Mouse (Mus musculus) liver, embryonic 15.5 days (tissue): ENCODE measurements around the gene Pomt1. TPM values are rescaled to one million over a fixed set of nuclear protein-coding genes. Genes with fewer than 3 reads are reported as not detected.

Experiments used
- ATAC-seq: fragments of 200-750 bp; cut with Nextera tagmentation; 2 replicates; pipeline ENCODE4 v1.8.0; 2017; ENCODE audit warnings: moderate number of reproducible peaks, mild to moderate bottlenecking, moderate library complexity; ENCODE audit not compliant: insufficient read depth
- H3K27ac ChIP-seq: fragments of 300-500 bp; sonication (generic); replicated peaks from 2 replicates; pipeline ENCODE4 v1.5.1; 2015; ENCODE audit warnings: mild to moderate bottlenecking, inconsistent platforms
- H3K27me3 ChIP-seq: fragments of 300-500 bp; sonication (generic); 2 replicates; pipeline ENCODE4 v1.6.1; 2015; ENCODE audit warnings: mild to moderate bottlenecking, inconsistent platforms
- H3K36me3 ChIP-seq: fragments of 300-500 bp; sonication (generic); replicated peaks from 2 replicates; pipeline ENCODE4 v1.6.1; 2015; ENCODE audit warnings: moderate library complexity, mild to moderate bottlenecking, inconsistent platforms
- H3K4me1 ChIP-seq: fragments of 300-500 bp; sonication (generic); replicated peaks from 2 replicates; pipeline ENCODE4 v1.6.1; 2015; ENCODE audit warnings: inconsistent platforms
- H3K4me2 ChIP-seq: fragments of 300-500 bp; sonication (generic); 2 replicates; pipeline ENCODE4 v1.6.1; 2015; ENCODE audit warnings: moderate library complexity, mild to moderate bottlenecking, inconsistent platforms
- H3K4me3 ChIP-seq: fragments of 300-500 bp; sonication (generic); replicated peaks from 2 replicates; pipeline ENCODE4 v1.5.1; 2015; ENCODE audit warnings: mild to moderate bottlenecking, inconsistent platforms
- H3K9ac ChIP-seq: fragments of 300-500 bp; sonication (generic); 2 replicates; pipeline ENCODE4 v1.6.1; 2015; ENCODE audit warnings: moderate library complexity, mild to moderate bottlenecking, inconsistent platforms
- H3K9me3 ChIP-seq: fragments of 300-500 bp; sonication (generic); replicated peaks from 2 replicates; pipeline ENCODE4 v1.6.1; 2016; ENCODE audit warnings: inconsistent platforms
- WGBS: fragments of 180-500 bp; shearing (Covaris S2); methylation state at CpG from one replicate; pipeline ENCODE4 v1.1.7; 2015; ENCODE audit warnings: mixed read lengths; ENCODE audit not compliant: insufficient replicate concordance; 5-methylcytosine and 5-hydroxymethylcytosine counted together
- polyA plus RNA-seq: library from polyadenylated mRNA; unstranded; fragments of >200 nt; fragmentation: Nextera tagmentation; extraction: Ambion mirVana; gene quantifications from 2 replicates; pipeline ENCODE4 v1.2.1, GENCODE M21; 2015

Pomt1 gene
- polyA plus RNA-seq, 1 experiment from 2014 or later, result 11.9 TPM

- Histone ChIP-seq H3K4me3 (no peak overlapping the region), H3K36me3 (peaks cover 100% of the 10 kb centered on the region), H3K9ac (no peak overlapping the region), H3K9me3 (no peaks in the 10 kb centered on the region), H3K27ac (no peak overlapping the region), H3K27me3 (no peaks in the 10 kb centered on the region), H3K4me2 (no peak overlapping the region), H3K4me1 (no peaks in the 10 kb centered on the region)
- no peak for ATAC-seq
- WGBS, result 76% methylated on average over 10 of the region's 10 CpGs
Observed at GRCm38 (mm10) chr2:32222057-32222456, 14.3 kb upstream of the Pomt1 start.

GRCm38 (mm10) chr2:32235433-32235832, 957 bp upstream of the Pomt1 start:
- no peaks in the 10 kb centered on the region for H3K27me3 ChIP-seq
- H3K9ac ChIP-seq, result peak overlapping the region; percentile 80
- H3K4me1 ChIP-seq, result peaks cover 43% of the 10 kb centered on the region
- H3K9me3 ChIP-seq, result no peaks in the 10 kb centered on the region
- no peak for ATAC-seq
- H3K36me3 ChIP-seq, result peaks cover 46% of the 10 kb centered on the region
- H3K4me2 ChIP-seq, result peak overlapping the region; percentile 89
- H3K4me3 ChIP-seq, result peak overlapping the region; percentile 65
- 23% methylated on average over 7 of the region's 7 CpGs for WGBS
- H3K27ac ChIP-seq, result peak overlapping the region; percentile 86

- peak overlapping the region; percentile 89 for H3K4me2 ChIP-seq
- ATAC-seq, result peak; percentile 53
- no peaks in the 10 kb centered on the region for H3K27me3 ChIP-seq
- peak overlapping the region; percentile 86 for H3K27ac ChIP-seq
- H3K4me1 ChIP-seq, result peaks cover 43% of the 10 kb centered on the region
- peaks cover 45% of the 10 kb centered on the region for H3K36me3 ChIP-seq
- H3K9me3 ChIP-seq, result no peaks in the 10 kb centered on the region
- H3K4me3 ChIP-seq, result peak overlapping the region; percentile 65
- peak overlapping the region; percentile 69 for H3K9ac ChIP-seq
- WGBS, result under 1% methylated on average over 20 of the region's 20 CpGs
Observed at GRCm38 (mm10) chr2:32236760-32237487, 534 bp downstream of the Pomt1 start.

- H3K4me3 ChIP-seq, result peak overlapping the region; percentile 65
- ATAC-seq, result no peak
- peak overlapping the region; percentile 86; the same call in 1 of the 2 replicates for H3K27ac ChIP-seq
Observed at GRCm38 (mm10) chr2:32237571-32237970, 1.2 kb downstream of the Pomt1 start.

GRCm38 (mm10) chr2:32238708-32239435, 2.5 kb downstream of the Pomt1 start:
- WGBS, result 61% methylated on average over 9 of the region's 9 CpGs

More at GRCm38 (mm10) chr2:32237571-32237970, 1.2 kb downstream of the Pomt1 start:
- Histone ChIP-seq H3K27me3 (no peaks in the 10 kb centered on the region), H3K9ac (peak overlapping the region; percentile 69), H3K4me2 (peak overlapping the region; percentile 89), H3K9me3 (no peaks in the 10 kb centered on the region), H3K4me1 (peaks cover 43% of the 10 kb centered on the region), H3K36me3 (peaks cover 39% of the 10 kb centered on the region)
- 35% methylated on average over 4 of the region's 4 CpGs for WGBS

GRCm38 (mm10) chr2:32240591-32240990, 4.2 kb downstream of the Pomt1 start:
- no peaks in the 10 kb centered on the region for H3K9me3 ChIP-seq
- no peak overlapping the region for H3K4me2 ChIP-seq
- H3K36me3 ChIP-seq, result peaks cover 46% of the 10 kb centered on the region
- no peak overlapping the region for H3K4me3 ChIP-seq
- WGBS, result 81% methylated on average over 5 of the region's 5 CpGs
- no peak for ATAC-seq
- peaks cover 28% of the 10 kb centered on the region for H3K4me1 ChIP-seq
- H3K27ac ChIP-seq, result no peak overlapping the region
- no peaks in the 10 kb centered on the region for H3K27me3 ChIP-seq
- H3K9ac ChIP-seq, result no peak overlapping the region

More at GRCm38 (mm10) chr2:32238708-32239435, 2.5 kb downstream of the Pomt1 start:
- H3K9me3 ChIP-seq, result no peaks in the 10 kb centered on the region
- no peak overlapping the region for H3K9ac ChIP-seq
- no peak overlapping the region for H3K27ac ChIP-seq
- peaks cover 35% of the 10 kb centered on the region for H3K36me3 ChIP-seq
- ATAC-seq, result no peak
- no peak overlapping the region for H3K4me3 ChIP-seq
- no peaks in the 10 kb centered on the region for H3K27me3 ChIP-seq
- H3K4me1 ChIP-seq, result peaks cover 41% of the 10 kb centered on the region
- H3K4me2 ChIP-seq, result no peak overlapping the region

- ATAC-seq, result no peak
- no peak overlapping the region for H3K9ac ChIP-seq
- no peak overlapping the region for H3K4me2 ChIP-seq
- WGBS, result 71% methylated on average over 4 of the region's 4 CpGs
- H3K27me3 ChIP-seq, result no peaks in the 10 kb centered on the region
- no peaks in the 10 kb centered on the region for H3K9me3 ChIP-seq
- H3K4me3 ChIP-seq, result no peak overlapping the region
- H3K36me3 ChIP-seq, result peaks cover 68% of the 10 kb centered on the region
- peaks cover 10% of the 10 kb centered on the region for H3K4me1 ChIP-seq
- H3K27ac ChIP-seq, result no peak overlapping the region
Observed at GRCm38 (mm10) chr2:32242986-32243385, 6.6 kb downstream of the Pomt1 start.

- Histone ChIP-seq H3K4me2 (no peak overlapping the region), H3K4me3 (no peak overlapping the region), H3K27ac (no peak overlapping the region), H3K4me1 (no peaks in the 10 kb centered on the region), H3K27me3 (no peaks in the 10 kb centered on the region), H3K9me3 (no peaks in the 10 kb centered on the region), H3K9ac (no peak overlapping the region), H3K36me3 (peaks cover 83% of the 10 kb centered on the region)
- ATAC-seq, result no peak
- WGBS, result 62% methylated on average over 4 of the region's 4 CpGs
Observed at GRCm38 (mm10) chr2:32246741-32247140, 10.4 kb downstream of the Pomt1 start.

- H3K36me3 ChIP-seq, result peaks cover 93% of the 10 kb centered on the region
- H3K9ac ChIP-seq, result no peak overlapping the region
- H3K4me1 ChIP-seq, result no peaks in the 10 kb centered on the region
- no peak overlapping the region for H3K4me3 ChIP-seq
- no peaks in the 10 kb centered on the region for H3K27me3 ChIP-seq
- H3K4me2 ChIP-seq, result no peak overlapping the region
- WGBS, result 70% methylated on average over 10 of the region's 10 CpGs
- H3K9me3 ChIP-seq, result no peaks in the 10 kb centered on the region
- no peak for ATAC-seq
- H3K27ac ChIP-seq, result no peak overlapping the region
Observed at GRCm38 (mm10) chr2:32248377-32249361, 12.3 kb downstream of the Pomt1 start.

- peaks cover 84% of the 10 kb centered on the region for H3K36me3 ChIP-seq
- H3K4me3 ChIP-seq, result no peak overlapping the region
- no peak overlapping the region for H3K4me2 ChIP-seq
- H3K4me1 ChIP-seq, result no peaks in the 10 kb centered on the region; the same call in 1 of the 2 replicates
- H3K9ac ChIP-seq, result no peak overlapping the region
- 69% methylated on average over 12 of the region's 12 CpGs for WGBS
- ATAC-seq, result no peak
- H3K27ac ChIP-seq, result no peak overlapping the region
- no peaks in the 10 kb centered on the region for H3K9me3 ChIP-seq
- no peaks in the 10 kb centered on the region for H3K27me3 ChIP-seq
Observed at GRCm38 (mm10) chr2:32251791-32252527, 15.6 kb downstream of the Pomt1 start.
